Mouse (Mus musculus): Measurements from ENCODE around the gene Rpl10l. TPM values are rescaled to one million over a fixed set of nuclear protein-coding genes. Genes with fewer than 3 reads are reported as not detected.

Rpl10l gene
- total RNA-seq (2021), result not detected
- long read RNA-seq, experiment 1, result 0 reads
- long read RNA-seq, experiment 2, result 0 reads

- no peak for DNase-seq
These were observed at the start of gene Rpl10l for GRCm38 (mm10) chr12:66283991-66284622. Rpl10l (minus strand) TSS chr12:66284401.

DNA sequence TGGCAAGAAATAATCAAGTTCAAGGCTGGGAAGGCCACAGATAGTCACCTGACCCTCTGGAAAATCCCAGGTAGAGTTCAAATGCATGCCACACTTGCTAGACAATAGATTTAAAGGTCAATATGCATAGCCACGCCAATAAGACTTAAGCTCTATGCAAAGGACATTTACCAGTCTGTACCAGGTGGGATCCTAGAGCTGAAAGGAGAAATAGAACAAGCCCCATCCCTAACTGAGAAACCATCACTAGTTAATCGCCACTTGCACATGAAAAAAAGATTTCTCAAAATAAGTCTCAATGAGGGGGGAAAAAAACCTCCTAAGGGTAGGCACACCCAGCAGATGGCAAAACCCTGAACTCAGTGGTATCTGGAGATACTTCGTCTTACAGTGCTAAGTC lies 8.3 kb downstream of the Rpl10l start:
- DNase-seq, result no peak

DNA sequence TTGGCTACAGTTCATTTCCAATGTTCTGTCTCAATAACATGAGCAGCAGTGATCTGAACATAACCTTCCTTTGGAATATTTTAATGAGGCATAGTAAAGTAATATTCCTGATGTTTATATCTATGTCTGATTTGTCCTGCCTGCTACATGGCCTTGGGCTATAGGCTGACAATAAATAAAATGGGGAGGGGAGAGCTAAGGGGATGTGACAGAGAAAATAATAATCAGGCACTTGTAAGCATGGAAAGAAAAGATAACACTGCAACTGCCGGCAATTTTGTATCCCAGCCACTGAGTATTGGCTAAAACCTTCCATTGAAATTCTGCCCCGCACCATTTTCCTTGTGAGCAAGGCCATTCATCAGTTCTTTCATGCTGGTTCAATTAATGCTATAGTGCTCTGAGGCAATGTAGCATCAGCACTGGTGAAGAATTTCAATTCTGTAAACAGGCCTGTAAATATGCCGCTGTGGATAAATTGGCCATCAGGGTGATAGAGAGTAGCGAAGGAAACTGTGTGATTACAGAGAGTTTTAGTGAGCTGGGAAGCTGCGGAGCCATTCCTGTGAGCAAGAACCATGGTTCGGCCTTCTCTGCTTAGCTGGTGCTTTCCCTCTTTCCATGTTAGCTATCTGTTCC lies 38.6 kb downstream of the Rpl10l start:
- no peak for DNase-seq

- DNase-seq, result no peak
These were observed 50.0 kb downstream of the Rpl10l start for GRCm38 (mm10) chr12:66234158-66234557.

Data from heart, adult 18-20 months (tissue).